Mouse (Mus musculus) B cell, adult 62 days (primary cell): Measurements from ENCODE around the gene Fxn. TPM values are rescaled to one million over a fixed set of nuclear protein-coding genes. Genes with fewer than 3 reads are reported as not detected.

Source experiments
- total RNA-seq: library from RNA; stranded (reverse); gene quantifications from 4 replicates; pipeline ENCODE4 v1.2.4, GENCODE M21; 2023

Gene Fxn
- total RNA-seq = 7.7 to 9.4 TPM (median 8.8 TPM) in 4 replicates

DNA sequence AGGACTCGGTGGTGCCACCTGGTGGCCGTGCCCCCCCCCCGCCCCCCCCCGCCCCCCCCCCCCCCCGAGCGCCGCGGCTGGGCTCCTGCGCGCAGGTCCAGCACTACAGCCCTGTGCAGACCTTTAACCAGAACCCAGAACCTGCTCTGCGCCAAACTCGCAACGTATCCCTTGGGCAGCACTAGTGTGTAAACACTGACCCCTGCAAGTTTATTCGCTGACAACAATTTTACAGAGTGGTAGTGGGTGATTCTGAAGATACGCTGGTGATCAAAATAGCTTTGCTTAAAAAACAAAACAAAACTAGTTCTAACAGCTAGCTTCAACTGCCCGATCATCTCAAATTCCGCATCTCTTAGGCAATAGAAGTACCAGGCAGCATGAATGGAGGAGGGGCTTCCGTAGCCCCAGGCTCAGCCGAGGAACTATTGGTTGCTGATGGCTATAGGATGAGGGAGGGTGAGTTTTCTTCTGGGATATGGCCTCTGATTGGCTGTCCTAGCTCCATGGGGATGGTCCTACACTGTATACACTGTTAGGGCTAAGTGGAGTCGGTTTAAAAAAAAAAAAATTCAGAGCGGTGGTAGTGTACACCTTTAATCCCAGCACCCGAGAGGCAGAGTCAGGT is at the start of gene Fxn:
Fxn (minus strand) TSS at position 5 of the 628 bp plus-strand sequence.

DNA sequence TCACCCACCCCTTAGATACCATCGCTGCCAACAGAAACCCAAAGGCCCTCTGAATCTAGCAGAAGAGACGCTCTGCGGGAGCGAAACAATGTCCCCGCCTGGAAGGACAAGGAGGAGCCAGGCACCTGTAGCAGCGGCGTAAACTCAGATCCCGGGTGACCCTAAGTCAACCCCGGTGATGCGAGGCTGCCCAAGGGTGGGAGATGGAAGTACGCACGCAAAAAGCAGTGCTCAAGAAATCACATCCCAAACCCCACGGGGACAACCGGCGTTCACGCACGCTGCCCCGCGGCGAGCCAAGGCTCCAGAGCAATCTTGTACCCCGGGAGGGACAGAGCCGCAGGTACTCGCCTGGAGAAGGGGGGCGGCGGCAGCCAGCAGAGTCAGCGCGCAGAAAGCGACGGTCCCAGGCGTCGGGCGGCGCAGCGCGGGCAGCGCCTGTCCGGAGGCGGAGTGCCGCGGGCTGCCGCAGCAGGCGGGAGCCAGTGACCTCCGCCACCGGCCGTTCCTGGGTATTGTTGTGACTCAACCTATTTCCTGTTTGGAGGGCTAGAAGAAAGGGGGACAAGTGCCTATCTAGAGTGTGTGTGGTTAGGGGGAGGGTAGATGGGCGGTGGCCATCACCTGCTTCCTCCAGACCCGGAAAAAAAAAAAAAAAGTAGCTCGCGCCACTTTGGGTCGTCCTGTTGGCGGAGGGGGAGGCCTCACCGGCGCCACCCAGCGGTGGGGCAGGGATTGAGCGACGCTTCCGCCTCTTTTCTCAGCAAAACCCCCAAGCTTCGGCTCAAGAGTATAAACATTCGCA is 55.7 kb downstream of the Fxn start, which contains the start of gene Tjp2:
Tjp2 (minus strand) TSS at position 531 of the 805 bp plus-strand sequence.

Other genes starting within 250 kb of the Fxn start
- not detected in 4 replicates for gene Fam189a2, start 249.6 kb downstream of the Fxn start, total RNA-seq
- gene Tjp2, start 55.6 kb downstream of the Fxn start, total RNA-seq = 2.3 to 4.9 TPM (median 3.5 TPM) in 4 replicates
- 36.8 to 41.4 TPM (median 37.8 TPM) in 4 replicates for gene Fam122a, start 196.8 kb upstream of the Fxn start, total RNA-seq